Mouse (Mus musculus): Measurements from ENCODE around the gene Slc4a1ap.

Gene Slc4a1ap

DNA sequence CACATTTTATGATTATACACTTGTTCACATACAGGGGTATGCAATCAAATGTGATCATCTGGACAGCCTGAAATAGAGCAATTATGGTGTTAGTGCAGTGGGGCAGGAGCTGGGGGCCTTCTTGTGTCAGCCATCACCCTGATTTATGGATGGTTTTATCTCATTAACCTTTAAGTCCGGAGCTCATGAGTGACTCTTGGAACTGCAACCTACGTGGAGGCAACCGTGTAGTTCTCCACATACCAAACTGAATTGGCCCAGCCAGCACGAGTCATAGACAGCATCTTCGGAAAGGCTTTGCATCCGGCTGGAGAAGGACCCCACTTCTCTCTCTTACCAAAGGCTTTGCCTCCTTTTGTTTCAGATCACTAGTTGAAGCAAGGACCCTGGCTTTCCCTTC, 77.0 kb downstream of the Slc4a1ap start:
- no peak for DNase-seq (ENCODE audit: low spot score in 2 of 2)

DNA sequence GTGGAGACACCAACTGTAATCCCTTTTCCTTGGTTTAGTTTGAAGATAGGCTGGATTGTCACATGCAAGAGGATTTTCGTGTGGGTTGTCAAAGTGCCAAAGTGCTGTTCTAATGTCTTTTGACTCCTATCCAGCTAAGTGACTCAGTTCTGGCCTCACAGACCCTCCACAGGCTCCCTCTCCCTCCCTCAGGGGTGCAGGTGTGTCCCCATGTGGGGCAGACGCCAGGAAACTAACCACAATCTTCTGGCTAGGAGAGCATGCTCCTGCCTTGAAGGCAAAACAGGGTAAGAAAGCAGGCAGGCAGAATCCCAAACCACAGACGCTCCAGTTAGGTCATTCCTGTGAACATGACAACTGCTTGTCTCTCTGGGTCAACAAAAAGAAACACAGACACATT, 79.4 kb downstream of the Slc4a1ap start:
- DNase-seq (ENCODE audit: low spot score in 2 of 2): no peak
